Mouse (Mus musculus): ENCODE measurements around the gene Gm43552.
"Not testable (repeated sequence)": the region's sequence is repeated elsewhere in the genome, so short reads cannot be mapped to it uniquely, and the experiment has no call there.

Gene Gm43552

GRCm38 (mm10) chr5:65501407-65501806 lies 8.8 kb upstream of the Gm43552 start:
- in situ Hi-C loops (cut with MboI; ENCODE audit: unreplicated experiment in 2 of 2): loop anchor here in 1 of 2 experiments (25.0 kb wide), 1 partner anchor 436 kb away; the partner anchor contains the start of gene Chrna9

GRCm38 (mm10) chr5:65500231-65500630 lies 7.6 kb upstream of the Gm43552 start:
- in situ Hi-C loops (cut with MboI; ENCODE audit: unreplicated experiment in 2 of 2): loop anchor here in 1 of 2 experiments (25.0 kb wide), 1 partner anchor 437 kb away; the partner anchor contains the start of gene Chrna9

- in situ Hi-C loops (cut with MboI; ENCODE audit: unreplicated experiment in 2 of 2): loop anchor here in 1 of 2 experiments (5.0 kb wide), 1 partner anchor 365 kb away; no protein-coding TSS in a partner anchor
These were observed 592 bp downstream of the Gm43552 start for GRCm38 (mm10) chr5:65491767-65492715.

- in situ Hi-C loops (cut with MboI; ENCODE audit: unreplicated experiment in 2 of 2): loop anchor here in 1 of 2 experiments (5.0 to 10.0 kb wide), 2 partner anchors 95 to 367 kb away; no protein-coding TSS in a partner anchor
These were observed 2.8 kb downstream of the Gm43552 start for GRCm38 (mm10) chr5:65489830-65490229.

- in situ Hi-C loops (cut with MboI; ENCODE audit: unreplicated experiment in 2 of 2): loop anchor here in 1 of 2 experiments (10.0 kb wide), 1 partner anchor 96 kb away; no protein-coding TSS in a partner anchor
These were observed 3.9 kb downstream of the Gm43552 start for GRCm38 (mm10) chr5:65488725-65489124.

- in situ Hi-C loops (cut with MboI; ENCODE audit: unreplicated experiment in 2 of 2): loop anchor here in 1 of 2 experiments (10.0 kb wide), 1 partner anchor 97 kb away; no protein-coding TSS in a partner anchor
These were observed 5.3 kb downstream of the Gm43552 start for GRCm38 (mm10) chr5:65487381-65487780.

- in situ Hi-C loops (cut with MboI; ENCODE audit: unreplicated experiment in 2 of 2): loop anchor here in 1 of 2 experiments (10.0 kb wide), 1 partner anchor 98 kb away; no protein-coding TSS in a partner anchor
These were observed 6.1 kb downstream of the Gm43552 start for GRCm38 (mm10) chr5:65486514-65486913.

GRCm38 (mm10) chr5:65482996-65483395 lies 9.6 kb downstream of the Gm43552 start:
- in situ Hi-C loops (cut with MboI; ENCODE audit: unreplicated experiment in 2 of 2): loop anchor here (5.0 to 10.0 kb wide), 3 partner anchors 34 to 214 kb away; partner anchors contain the start of gene Pds5a (in 2 of the 2)

GRCm38 (mm10) chr5:65480511-65480910 lies 12.1 kb downstream of the Gm43552 start:
- in situ Hi-C loops (cut with MboI; ENCODE audit: unreplicated experiment in 2 of 2): loop anchor here (5.0 to 10.0 kb wide), 3 partner anchors 37 to 217 kb away; partner anchors contain the start of gene Pds5a (in 2 of the 2)

GRCm38 (mm10) chr5:65479681-65480445 lies 12.8 kb downstream of the Gm43552 start:
- in situ Hi-C loops (cut with MboI; ENCODE audit: unreplicated experiment in 2 of 2): loop anchor here (5.0 to 10.0 kb wide), 3 partner anchors 37 to 217 kb away; partner anchors contain the start of gene Pds5a (in 2 of the 2)

GRCm38 (mm10) chr5:65478224-65478623 lies 14.4 kb downstream of the Gm43552 start:
- in situ Hi-C loops (cut with MboI; ENCODE audit: unreplicated experiment in 2 of 2): no loop called here

- in situ Hi-C loops (cut with MboI; ENCODE audit: unreplicated experiment in 2 of 2): not testable (repeated sequence)
These were observed 15.9 kb downstream of the Gm43552 start for GRCm38 (mm10) chr5:65476739-65477138.

- in situ Hi-C loops (cut with MboI; ENCODE audit: unreplicated experiment in 2 of 2): no loop called here
These were observed 16.8 kb downstream of the Gm43552 start for GRCm38 (mm10) chr5:65475806-65476205.

GRCm38 (mm10) chr5:65469766-65470165 lies 22.9 kb downstream of the Gm43552 start:
- in situ Hi-C loops (cut with MboI; ENCODE audit: unreplicated experiment in 2 of 2): no loop called here

- in situ Hi-C loops (cut with MboI; ENCODE audit: unreplicated experiment in 2 of 2): no loop called here
These were observed 25.7 kb downstream of the Gm43552 start for GRCm38 (mm10) chr5:65466911-65467310.

- in situ Hi-C loops (cut with MboI; ENCODE audit: unreplicated experiment in 2 of 2): no loop called here
These were observed 32.3 kb downstream of the Gm43552 start for GRCm38 (mm10) chr5:65460361-65460760.

- in situ Hi-C loops (cut with MboI; ENCODE audit: unreplicated experiment in 2 of 2): no loop called here
These were observed 33.2 kb downstream of the Gm43552 start for GRCm38 (mm10) chr5:65459454-65459853.

GRCm38 (mm10) chr5:65457846-65458245 lies 34.8 kb downstream of the Gm43552 start:
- in situ Hi-C loops (cut with MboI; ENCODE audit: unreplicated experiment in 2 of 2): no loop called here

GRCm38 (mm10) chr5:65457086-65457827 lies 35.4 kb downstream of the Gm43552 start:
- in situ Hi-C loops (cut with MboI; ENCODE audit: unreplicated experiment in 2 of 2): no loop called here

GRCm38 (mm10) chr5:65454771-65455170 lies 37.9 kb downstream of the Gm43552 start:
- in situ Hi-C loops (cut with MboI; ENCODE audit: unreplicated experiment in 2 of 2): no loop called here
